Mouse (Mus musculus): ENCODE results near the gene Ltbp2. TPM values are rescaled to one million over a fixed set of nuclear protein-coding genes. Genes with fewer than 3 reads are reported as not detected.

Ltbp2 gene
- total RNA-seq, 2 experiments from 2014 or later: 5.6 to 6.1 TPM

- intact Hi-C loops (cut with DNase I): no loop called here
- DNase-seq: no peak
Measured at GRCm38 (mm10) chr12:84767510-84767909, 108.8 kb downstream of the Ltbp2 start.

DNA sequence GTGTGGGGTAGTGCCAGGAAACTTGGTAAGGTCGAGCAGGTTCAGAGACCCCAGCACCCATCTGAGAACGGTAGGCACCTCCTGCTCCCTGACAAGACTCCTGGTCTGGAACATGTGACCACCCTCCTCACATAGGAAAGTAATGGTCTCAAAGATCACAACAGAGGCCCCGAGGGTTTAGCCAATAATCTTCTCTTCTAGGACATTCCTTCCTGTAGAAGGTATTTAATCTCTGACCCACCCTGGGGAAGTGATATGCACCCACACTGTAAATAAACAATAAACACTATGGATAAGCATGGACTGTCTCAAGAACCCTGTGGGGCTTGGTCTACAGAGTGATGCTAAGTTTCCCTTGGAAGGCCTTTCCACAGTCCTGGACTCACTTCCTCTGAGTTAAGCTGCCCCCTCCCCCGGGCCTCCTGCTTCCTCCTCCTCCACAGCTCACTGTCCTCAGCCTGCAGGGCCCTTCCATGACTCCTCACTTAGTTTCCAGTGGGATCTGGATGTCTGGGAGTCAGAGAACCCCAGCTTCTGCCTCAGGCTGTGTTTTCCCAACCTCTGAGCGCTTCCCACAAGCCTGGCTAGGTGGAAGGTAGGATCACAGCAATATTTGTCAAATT is 110.1 kb downstream of the Ltbp2 start:
- DNase-seq: no peak
- intact Hi-C loops (cut with DNase I): no loop called here

- intact Hi-C loops (cut with DNase I): no loop called here
- no peak for DNase-seq
Measured at GRCm38 (mm10) chr12:84765506-84765905, 110.8 kb downstream of the Ltbp2 start.

DNA sequence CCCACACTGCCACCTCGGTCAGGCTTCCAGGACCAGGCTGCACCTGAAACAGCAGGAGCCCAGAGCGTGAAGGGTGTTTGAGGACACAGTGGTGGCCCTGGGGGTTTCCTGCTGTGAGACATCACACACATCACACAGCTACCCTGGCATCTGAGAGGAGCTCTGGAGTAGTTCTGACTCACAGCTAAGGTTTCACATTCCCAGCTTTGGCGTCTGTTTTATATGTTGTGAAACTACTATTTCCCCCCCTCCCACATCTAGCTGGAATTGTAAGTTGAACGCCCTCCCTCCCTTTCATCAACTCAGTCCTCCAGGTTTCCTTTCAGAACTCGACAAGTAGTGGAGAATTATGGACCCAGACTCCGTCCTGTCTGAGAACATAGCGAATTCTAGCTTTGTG is 111.6 kb downstream of the Ltbp2 start:
- intact Hi-C loops (cut with DNase I): no loop called here
- DNase-seq: no peak

GRCm38 (mm10) chr12:84763577-84764218 is 112.6 kb downstream of the Ltbp2 start:
- intact Hi-C loops (cut with DNase I): no loop called here
- DNase-seq: no peak

- intact Hi-C loops (cut with DNase I): no loop called here
- no peak for DNase-seq
Measured at GRCm38 (mm10) chr12:84762532-84762931, 113.8 kb downstream of the Ltbp2 start.

- DNase-seq: no peak
- intact Hi-C loops (cut with DNase I): loop anchor here (5.0 kb wide), 2 partner anchors 87 to 292 kb away; no protein-coding TSS in a partner anchor
Measured at GRCm38 (mm10) chr12:84759063-84759462, 117.3 kb downstream of the Ltbp2 start.

- intact Hi-C loops (cut with DNase I): loop anchor here (5.0 kb wide), 2 partner anchors 84 to 289 kb away; no protein-coding TSS in a partner anchor
Measured at GRCm38 (mm10) chr12:84756016-84756415, 120.3 kb downstream of the Ltbp2 start.

DNA sequence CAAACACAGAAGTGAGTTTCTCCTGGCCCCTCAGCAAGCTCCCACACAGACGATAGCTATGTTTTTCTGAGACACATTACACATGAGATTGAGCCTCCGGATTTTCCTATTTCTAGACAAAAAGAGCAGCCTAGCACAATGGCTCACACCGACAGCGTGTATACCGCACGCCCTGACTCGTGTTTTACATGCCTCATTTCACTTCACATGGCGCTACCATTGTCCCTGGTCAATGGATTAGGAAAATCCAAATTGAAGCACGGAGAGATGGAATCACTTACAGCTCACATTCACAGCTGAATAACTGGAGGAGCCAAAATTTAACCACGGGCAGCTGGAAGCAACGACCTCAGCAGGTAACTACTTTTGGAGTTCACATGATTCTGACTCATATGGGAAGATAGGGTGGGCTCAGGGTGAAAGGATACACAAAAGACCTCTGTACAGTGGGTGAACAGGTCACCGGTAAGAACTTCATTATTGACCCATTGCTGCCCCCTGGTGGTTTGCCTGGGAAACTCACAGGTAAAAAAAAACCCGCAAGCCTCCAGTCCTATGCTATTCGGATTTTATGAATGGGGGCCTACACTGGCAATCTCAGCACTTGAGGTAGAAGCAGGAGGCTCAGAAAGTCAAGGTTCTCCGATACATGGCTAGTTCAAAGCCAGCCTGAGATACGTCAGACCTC is 121.2 kb downstream of the Ltbp2 start:
- peak; percentile 58 to 83 for DNase-seq
- intact Hi-C loops (cut with DNase I): loop anchor here (1.0 to 5.0 kb wide), 3 partner anchors 83 to 288 kb away; no protein-coding TSS in a partner anchor

More at GRCm38 (mm10) chr12:84756016-84756415, 120.3 kb downstream of the Ltbp2 start:
- no peak for DNase-seq

GRCm38 (mm10) chr12:84752131-84752977 is 124.0 kb downstream of the Ltbp2 start:
- intact Hi-C loops (cut with DNase I): no loop called here
- DNase-seq: no peak

DNA sequence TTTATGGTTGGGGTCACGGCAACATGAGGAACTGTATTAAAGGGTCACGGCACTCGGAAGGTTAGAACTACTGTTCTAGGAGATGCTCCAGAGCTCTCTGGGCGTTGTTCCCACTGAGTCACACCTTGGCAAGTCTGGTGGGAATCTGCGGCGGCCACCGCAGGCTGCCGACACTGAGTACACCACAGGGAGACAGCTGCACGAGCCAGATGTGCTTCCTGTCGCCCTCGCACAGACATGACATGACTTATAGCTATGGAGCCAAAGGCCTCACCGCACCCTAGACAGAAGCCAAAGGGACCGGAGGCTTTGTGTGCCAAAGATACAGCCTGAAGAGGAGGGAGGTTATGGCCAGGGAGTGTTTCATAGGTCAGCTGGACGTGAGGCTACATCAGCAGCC is 125.7 kb downstream of the Ltbp2 start:
- intact Hi-C loops (cut with DNase I): no loop called here
- DNase-seq: peak; percentile 73 to 79

DNA sequence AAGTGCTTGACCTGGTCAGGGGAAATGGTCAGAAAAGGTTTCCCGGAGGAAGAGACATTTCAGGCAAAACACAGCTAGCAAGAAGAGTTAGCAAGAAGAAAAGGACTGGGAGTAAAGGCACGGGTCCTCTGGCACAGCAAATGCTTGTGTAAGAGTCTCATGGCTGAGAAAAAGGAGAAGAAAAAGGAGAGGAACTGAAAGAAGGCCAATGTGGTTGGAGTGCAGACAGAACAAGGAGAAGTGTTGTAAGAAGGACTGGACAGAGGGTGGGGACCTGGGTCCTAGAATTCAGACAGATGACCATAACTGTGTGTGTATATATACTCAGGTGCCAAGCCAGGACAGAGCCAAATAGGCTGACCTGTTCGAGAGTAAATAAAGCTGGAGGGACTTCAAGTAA is 128.2 kb downstream of the Ltbp2 start:
- intact Hi-C loops (cut with DNase I): no loop called here
- no peak for DNase-seq

DNA sequence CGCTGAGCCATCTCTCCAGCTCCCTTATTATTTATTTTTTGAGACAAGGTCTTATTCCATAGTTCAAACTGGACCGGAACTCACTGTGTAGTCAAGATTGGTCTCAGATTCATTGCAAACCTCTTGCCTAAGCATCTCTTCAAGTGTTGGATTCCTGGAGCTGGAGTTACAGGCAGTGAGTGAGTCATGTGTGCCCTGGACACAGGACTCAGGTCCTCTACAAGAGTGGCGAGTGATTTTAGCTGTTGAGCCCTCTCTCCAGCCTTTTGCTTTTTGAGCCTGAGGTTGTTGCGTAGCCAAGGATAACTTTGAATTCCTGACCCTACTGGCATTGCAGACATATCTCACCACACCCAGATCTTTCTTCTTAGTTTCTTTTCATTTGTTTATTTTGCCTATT is 130.6 kb downstream of the Ltbp2 start:
- intact Hi-C loops (cut with DNase I): loop anchor here (2.0 kb wide), 1 partner anchor 13 kb away; no protein-coding TSS in a partner anchor
- no peak for DNase-seq

GRCm38 (mm10) chr12:84743496-84743895 is 132.8 kb downstream of the Ltbp2 start:
- no peak for DNase-seq
- intact Hi-C loops (cut with DNase I): no loop called here

DNA sequence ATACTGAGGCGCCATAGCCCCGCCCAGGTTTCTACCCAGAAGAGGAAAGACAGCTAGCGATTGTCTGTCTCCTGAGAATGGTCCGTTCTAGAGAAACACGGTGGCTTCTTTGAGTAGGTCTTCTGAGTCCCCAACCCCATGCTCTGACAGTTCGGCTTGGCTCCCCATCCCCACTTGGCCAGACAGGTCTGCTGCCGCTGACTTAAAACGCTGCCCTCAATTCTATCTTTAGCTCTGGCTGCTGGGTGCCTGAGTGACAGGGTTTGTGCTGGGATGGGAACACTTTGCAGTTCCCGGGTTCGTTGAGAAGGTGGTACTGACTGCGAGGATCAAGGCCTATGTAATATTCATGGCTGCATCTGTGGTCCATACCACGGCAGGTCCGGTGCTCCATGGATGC is 143.0 kb downstream of the Ltbp2 start:
- no peak for DNase-seq
- intact Hi-C loops (cut with DNase I): loop anchor here (2.0 kb wide), 1 partner anchor 13 kb away; no protein-coding TSS in a partner anchor

Other genes starting within 250 kb of the Ltbp2 start
- not detected for gene Vrtn, start 235.5 kb downstream of the Ltbp2 start, total RNA-seq (2021)
- gene Syndig1l, start 177.7 kb downstream of the Ltbp2 start, total RNA-seq (2021): not detected
- gene Npc2, start 103.4 kb downstream of the Ltbp2 start, total RNA-seq (2021): 10 to 100 TPM; 38.8 to 41.4 TPM
- gene Isca2, start 103.3 kb downstream of the Ltbp2 start, total RNA-seq (2021): 10 to 100 TPM; 71.1 to 76.2 TPM
- gene Fcf1, start 94.4 kb upstream of the Ltbp2 start, total RNA-seq (2021): 10 to 100 TPM; 45.0 to 45.3 TPM
- gene Arel1, start 94.4 kb upstream of the Ltbp2 start, total RNA-seq (2021): 10 to 100 TPM; 38.1 to 48.5 TPM
- gene Ylpm1, start 119.8 kb upstream of the Ltbp2 start, total RNA-seq (2021): 10 to 100 TPM; 33.6 to 36.3 TPM
- gene Prox2, start 234.2 kb upstream of the Ltbp2 start, total RNA-seq (2021): 1 to 10 TPM; 2.2 to 3.3 TPM
- gene Dlst, start 234.3 kb upstream of the Ltbp2 start, total RNA-seq (2021): 100 to 1,000 TPM; 632 to 665 TPM

Data from heart, postnatal 10 days (tissue).